Mouse (Mus musculus): ENCODE results near the gene Ppcs. TPM values are rescaled to one million over a fixed set of nuclear protein-coding genes. Genes with fewer than 3 reads are reported as not detected.

The Ppcs gene
- 12.7 and 16.7 TPM in 2 replicates for polyA plus RNA-seq (2015; fragmentation: Nextera tagmentation; extraction: Ambion mirVana)

GRCm38 (mm10) chr4:119422294-119422964 lies at the start of gene Ppcs, which contains the start of gene Zmynd12:
Ppcs (minus strand) TSS chr4:119422420.
Zmynd12 (plus strand) TSS chr4:119422814.

GRCm38 (mm10) chr4:119415072-119415753 lies 7.0 kb downstream of the Ppcs start, which contains the start of gene Ccdc30:
Ccdc30 (minus strand) TSS chr4:119415521.

Other genes starting within 250 kb of the Ppcs start
- 3.8 and 5.5 TPM in 2 replicates for gene Zfp691, start 248.2 kb downstream of the Ppcs start, polyA plus RNA-seq (2015; fragmentation: Nextera tagmentation; extraction: Ambion mirVana)
- 377 and 407 TPM in 2 replicates for gene Ermap, start 232.4 kb downstream of the Ppcs start, polyA plus RNA-seq (2015; fragmentation: Nextera tagmentation; extraction: Ambion mirVana)
- gene Svbp, start 227.1 kb downstream of the Ppcs start, polyA plus RNA-seq (2015; fragmentation: Nextera tagmentation; extraction: Ambion mirVana) = 160 and 171 TPM in 2 replicates
- gene Tmem269, start 204.2 kb downstream of the Ppcs start, polyA plus RNA-seq (2015; fragmentation: Nextera tagmentation; extraction: Ambion mirVana) = not detected in 2 replicates
- 10.2 and 12.2 TPM in 2 replicates for gene AU022252, start 189.7 kb downstream of the Ppcs start, polyA plus RNA-seq (2015; fragmentation: Nextera tagmentation; extraction: Ambion mirVana)
- 12.8 and 16.5 TPM in 2 replicates for gene P3h1, start 189.5 kb downstream of the Ppcs start, polyA plus RNA-seq (2015; fragmentation: Nextera tagmentation; extraction: Ambion mirVana)
- 0.05 TPM in 1 of 2 replicates, not detected in the other for gene Cldn19, start 167.0 kb downstream of the Ppcs start, polyA plus RNA-seq (2015; fragmentation: Nextera tagmentation; extraction: Ambion mirVana)
- gene Ybx1, start 127.8 kb downstream of the Ppcs start, polyA plus RNA-seq (2015; fragmentation: Nextera tagmentation; extraction: Ambion mirVana) = 364 and 377 TPM in 2 replicates
- gene Ppih, start 101.9 kb downstream of the Ppcs start, polyA plus RNA-seq (2015; fragmentation: Nextera tagmentation; extraction: Ambion mirVana) = 73.6 and 84.5 TPM in 2 replicates
- 1.1 and 1.2 TPM in 2 replicates for gene Ccdc30, start 6.9 kb downstream of the Ppcs start, polyA plus RNA-seq (2015; fragmentation: Nextera tagmentation; extraction: Ambion mirVana)
- gene Zmynd12, start 394 bp upstream of the Ppcs start, polyA plus RNA-seq (2015; fragmentation: Nextera tagmentation; extraction: Ambion mirVana) = 0.17 TPM in 1 of 2 replicates, not detected in the other
- 0.07 TPM in 1 of 2 replicates, not detected in the other for gene Rimkla, start 70.2 kb upstream of the Ppcs start, polyA plus RNA-seq (2015; fragmentation: Nextera tagmentation; extraction: Ambion mirVana)
- 6.7 and 8.0 TPM in 2 replicates for gene Foxj3, start 114.6 kb upstream of the Ppcs start, polyA plus RNA-seq (2015; fragmentation: Nextera tagmentation; extraction: Ambion mirVana)
- gene Frg2f1, start 117.1 kb upstream of the Ppcs start, polyA plus RNA-seq (2015; fragmentation: Nextera tagmentation; extraction: Ambion mirVana) = 1.9 and 2.4 TPM in 2 replicates
- not detected in 2 replicates for gene Guca2a, start 215.3 kb upstream of the Ppcs start, polyA plus RNA-seq (2015; fragmentation: Nextera tagmentation; extraction: Ambion mirVana)
- gene Guca2b, start 236.5 kb upstream of the Ppcs start, polyA plus RNA-seq (2015; fragmentation: Nextera tagmentation; extraction: Ambion mirVana) = not detected in 2 replicates

Data from spleen, postnatal 0 days (tissue).